Mouse (Mus musculus) macrophage (primary cell): Measurements from ENCODE around the gene Ctnna3. TPM values are rescaled to one million over a fixed set of nuclear protein-coding genes. Genes with fewer than 3 reads are reported as not detected.

Source experiments
- H3K27ac ChIP-seq: fragments of 350-480 bp; formaldehyde crosslinking; 2 replicates; pipeline ENCODE4 v1.9.0; 2021
- H3K36me3 ChIP-seq: fragments of 350-480 bp; formaldehyde crosslinking; 2 replicates; pipeline ENCODE4 v1.9.0; 2021; ENCODE audit errors: inconsistent target
- H3K4me3 ChIP-seq: fragments of 350-480 bp; formaldehyde crosslinking; 2 replicates; pipeline ENCODE4 v1.9.0; 2021; ENCODE audit errors: inconsistent target
- H3K79me2 ChIP-seq: fragments of 350-480 bp; formaldehyde crosslinking; 2 replicates; pipeline ENCODE4 v1.9.0; 2021; ENCODE audit errors: inconsistent target
- WGBS: methylation state at CpG from one replicate; pipeline ENCODE4 v1.1.7; 2026; ENCODE audit warnings: inconsistent platforms; ENCODE audit not compliant: missing documents; 5-methylcytosine and 5-hydroxymethylcytosine counted together
- polyA plus RNA-seq: library from polyadenylated mRNA; stranded (reverse); fragments of 250-400 nt; gene quantifications from 3 replicates; pipeline ENCODE4 v1.2.4, GENCODE M21; 2018; ENCODE audit warnings: inconsistent platforms

Ctnna3 gene
- polyA plus RNA-seq, 1 experiment from 2014 or later, result not detected

GRCm38 (mm10) chr10:63803909-63804308, 374.0 kb downstream of the Ctnna3 start:
- Histone ChIP-seq H3K36me3 (no peaks in the 10 kb centered on the region), H3K79me2 (no peaks in the 10 kb centered on the region)
- WGBS, result 90% methylated on average over 6 of the region's 6 CpGs

GRCm38 (mm10) chr10:63805551-63805950, 375.7 kb downstream of the Ctnna3 start:
- H3K36me3 ChIP-seq, result no peaks in the 10 kb centered on the region
- H3K79me2 ChIP-seq, result no peaks in the 10 kb centered on the region
- no peak overlapping the region for H3K4me3 ChIP-seq
- 92% methylated on average over 6 of the region's 6 CpGs for WGBS
- no peak overlapping the region for H3K27ac ChIP-seq

More at GRCm38 (mm10) chr10:63803909-63804308, 374.0 kb downstream of the Ctnna3 start:
- Histone ChIP-seq H3K4me3 (no peak overlapping the region), H3K27ac (no peak overlapping the region)

- no peaks in the 10 kb centered on the region for H3K36me3 ChIP-seq
- WGBS, result 100% methylated on average over 1 of the region's 1 CpGs
- no peak overlapping the region for H3K27ac ChIP-seq
- H3K79me2 ChIP-seq, result no peaks in the 10 kb centered on the region
- no peak overlapping the region for H3K4me3 ChIP-seq
Measured at GRCm38 (mm10) chr10:63806254-63806653, 376.4 kb downstream of the Ctnna3 start.

- Histone ChIP-seq H3K36me3 (no peaks in the 10 kb centered on the region), H3K27ac (no peak overlapping the region), H3K79me2 (no peaks in the 10 kb centered on the region), H3K4me3 (no peak overlapping the region)
- WGBS, result 52% methylated on average over 9 of the region's 9 CpGs
Measured at GRCm38 (mm10) chr10:63810043-63810617, 380.2 kb downstream of the Ctnna3 start.

GRCm38 (mm10) chr10:63839011-63839410, 409.1 kb downstream of the Ctnna3 start:
- 90% methylated on average over 4 of the region's 4 CpGs for WGBS
- Histone ChIP-seq H3K36me3 (no peaks in the 10 kb centered on the region), H3K4me3 (no peak overlapping the region), H3K27ac (no peak overlapping the region), H3K79me2 (no peaks in the 10 kb centered on the region)

- no peaks in the 10 kb centered on the region for H3K79me2 ChIP-seq
- 82% methylated on average over 4 of the region's 4 CpGs for WGBS
- no peak overlapping the region for H3K27ac ChIP-seq
- no peaks in the 10 kb centered on the region for H3K36me3 ChIP-seq
- H3K4me3 ChIP-seq, result no peak overlapping the region
Measured at GRCm38 (mm10) chr10:63851946-63852345, 422.0 kb downstream of the Ctnna3 start.

- Histone ChIP-seq H3K4me3 (no peak overlapping the region), H3K36me3 (no peaks in the 10 kb centered on the region), H3K27ac (no peak overlapping the region), H3K79me2 (no peaks in the 10 kb centered on the region)
- WGBS, result 86% methylated on average over 7 of the region's 7 CpGs
Measured at GRCm38 (mm10) chr10:63869123-63869522, 439.2 kb downstream of the Ctnna3 start.

- WGBS, result 86% methylated on average over 5 of the region's 5 CpGs
- Histone ChIP-seq H3K36me3 (no peaks in the 10 kb centered on the region), H3K4me3 (no peak overlapping the region), H3K79me2 (no peaks in the 10 kb centered on the region), H3K27ac (no peak overlapping the region)
Measured at GRCm38 (mm10) chr10:63880462-63880903, 450.6 kb downstream of the Ctnna3 start.

GRCm38 (mm10) chr10:63886449-63887088, 456.7 kb downstream of the Ctnna3 start:
- Histone ChIP-seq H3K79me2 (no peaks in the 10 kb centered on the region), H3K27ac (no peak overlapping the region), H3K36me3 (no peaks in the 10 kb centered on the region), H3K4me3 (no peak overlapping the region)
- WGBS, result 87% methylated on average over 23 of the region's 23 CpGs

- no peak overlapping the region for H3K27ac ChIP-seq
- H3K4me3 ChIP-seq, result no peak overlapping the region
- no peaks in the 10 kb centered on the region for H3K36me3 ChIP-seq
- WGBS, result 87% methylated on average over 5 of the region's 5 CpGs
- H3K79me2 ChIP-seq, result no peaks in the 10 kb centered on the region
Measured at GRCm38 (mm10) chr10:63894612-63895011, 464.7 kb downstream of the Ctnna3 start.

- no peaks in the 10 kb centered on the region for H3K79me2 ChIP-seq
- H3K27ac ChIP-seq, result no peak overlapping the region
- no peaks in the 10 kb centered on the region for H3K36me3 ChIP-seq
- H3K4me3 ChIP-seq, result no peak overlapping the region
Measured at GRCm38 (mm10) chr10:63899891-63900290, 470.0 kb downstream of the Ctnna3 start.

- Histone ChIP-seq H3K27ac (no peak overlapping the region), H3K4me3 (no peak overlapping the region), H3K36me3 (no peaks in the 10 kb centered on the region), H3K79me2 (no peaks in the 10 kb centered on the region)
Measured at GRCm38 (mm10) chr10:63908878-63909277, 479.0 kb downstream of the Ctnna3 start.

- Histone ChIP-seq H3K36me3 (no peaks in the 10 kb centered on the region), H3K79me2 (no peaks in the 10 kb centered on the region), H3K27ac (no peak within 1 kb of the TSS), H3K4me3 (no peak within 1 kb of the TSS)
Measured at GRCm38 (mm10) chr10:63927334-63927733, 497.4 kb downstream of the Ctnna3 start, which contains the start of gene Gm10118. Gene Gm10118 (minus strand): TSS chr10:63927434.

- H3K27ac ChIP-seq, result no peak overlapping the region
- no peak overlapping the region for H3K4me3 ChIP-seq
- H3K79me2 ChIP-seq, result no peaks in the 10 kb centered on the region
- no peaks in the 10 kb centered on the region for H3K36me3 ChIP-seq
- 81% methylated on average over 5 of the region's 5 CpGs for WGBS
Measured at GRCm38 (mm10) chr10:63933946-63934345, 504.0 kb downstream of the Ctnna3 start.

- H3K36me3 ChIP-seq, result no peaks in the 10 kb centered on the region
- 81% methylated on average over 3 of the region's 3 CpGs for WGBS
- no peak overlapping the region for H3K4me3 ChIP-seq
- H3K79me2 ChIP-seq, result no peaks in the 10 kb centered on the region
- H3K27ac ChIP-seq, result no peak overlapping the region
Measured at GRCm38 (mm10) chr10:63945534-63945933, 515.6 kb downstream of the Ctnna3 start.

GRCm38 (mm10) chr10:63947266-63947665, 517.4 kb downstream of the Ctnna3 start:
- Histone ChIP-seq H3K36me3 (no peaks in the 10 kb centered on the region), H3K27ac (no peak overlapping the region), H3K4me3 (no peak overlapping the region), H3K79me2 (no peaks in the 10 kb centered on the region)
- WGBS, result 89% methylated on average over 4 of the region's 4 CpGs
